Mouse (Mus musculus) adrenal gland, postnatal 4 days (tissue): ENCODE measurements around the gene Gch1. TPM values are rescaled to one million over a fixed set of nuclear protein-coding genes. Genes with fewer than 3 reads are reported as not detected.

ENCODE experiments used
- total RNA-seq, 2 experiments: library from RNA; stranded (reverse); gene quantifications; 2 replicates each; pipeline ENCODE4 v1.2.3; 2021

Gene Gch1
- total RNA-seq, 2 experiments from 2014 or later = 42.3 to 43.9 TPM

Other genes starting within 250 kb of the Gch1 start
- 10 to 100 TPM; 14.9 to 15.7 TPM for gene Wdhd1, start 87.4 kb upstream of the Gch1 start, total RNA-seq
- gene Socs4, start 87.5 kb upstream of the Gch1 start, total RNA-seq = 10 to 100 TPM; 19.2 to 23.9 TPM
- 100 to 1,000 TPM; 106 to 110 TPM for gene Mapk1ip1l, start 108.9 kb upstream of the Gch1 start, total RNA-seq
- 10 to 100 TPM in 1 of 2 experiments, 1 to 10 TPM in 1; 5.9 to 11.8 TPM for gene Lgals3, start 178.3 kb upstream of the Gch1 start, total RNA-seq
- 10 to 100 TPM; 20.6 to 26.8 TPM for gene Dlgap5, start 229.0 kb upstream of the Gch1 start, total RNA-seq